Mouse (Mus musculus) lung, postnatal 0 days (tissue): ENCODE results near the gene Cacna2d3.

Source experiments
- CTCF ChIP-seq: IDR thresholded peaks from 2 replicates; pipeline ENCODE4 v1.5.1; 2016; ENCODE audit warnings: antibody characterized with exemption, mild to moderate bottlenecking
- EP300 ChIP-seq: IDR thresholded peaks from 2 replicates; pipeline ENCODE4 v1.6.1; 2016; ENCODE audit warnings: antibody characterized with exemption, mild to moderate bottlenecking, control low read depth

GRCm38 (mm10) chr14:29464277-29464676, 257.4 kb downstream of the Cacna2d3 start:
- TF ChIP-seq EP300 (no peak), CTCF (no peak)
